Mouse (Mus musculus): Measurements from ENCODE around the gene Plekhn1.

The Plekhn1 gene

DNA sequence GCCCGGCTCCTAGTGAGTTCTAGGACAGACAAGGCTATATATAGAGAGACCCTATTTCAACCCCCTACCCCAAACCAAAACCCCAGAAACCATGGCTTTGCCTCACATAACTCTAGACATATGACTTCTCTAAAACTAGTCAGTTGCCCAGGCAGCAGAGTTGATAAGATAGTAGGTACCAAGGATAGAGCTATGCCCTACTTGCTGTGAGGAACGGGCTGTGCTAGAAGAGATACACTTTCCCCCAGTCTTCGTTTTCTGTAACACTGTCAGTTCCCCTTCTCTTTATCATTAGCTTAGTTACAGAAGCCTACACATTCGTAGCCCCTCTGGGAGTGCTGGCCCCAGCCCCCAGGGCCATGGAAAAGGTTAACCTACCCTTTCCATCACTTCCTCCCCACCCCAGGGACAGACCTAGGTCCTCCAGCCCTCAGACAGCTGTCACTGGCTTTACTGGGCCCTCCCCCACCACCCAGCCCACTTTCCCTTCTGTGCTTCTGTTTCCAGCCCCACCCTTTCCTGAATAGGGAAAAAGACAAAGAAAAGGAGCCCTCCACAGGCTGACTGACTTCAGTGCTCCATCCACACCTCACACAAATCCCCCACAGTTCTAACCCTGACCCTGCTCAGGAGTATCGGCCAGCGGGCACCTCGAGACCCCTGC, 50.2 kb downstream of the Plekhn1 start:
- no peak for DNase-seq (ENCODE audit: extremely low spot score)

GRCm38 (mm10) chr4:156183747-156184146, 50.9 kb downstream of the Plekhn1 start:
- no peak for DNase-seq (ENCODE audit: extremely low spot score)

- no peak for DNase-seq (ENCODE audit: extremely low spot score)
Measured at GRCm38 (mm10) chr4:156177630-156178029, 57.0 kb downstream of the Plekhn1 start.

DNA sequence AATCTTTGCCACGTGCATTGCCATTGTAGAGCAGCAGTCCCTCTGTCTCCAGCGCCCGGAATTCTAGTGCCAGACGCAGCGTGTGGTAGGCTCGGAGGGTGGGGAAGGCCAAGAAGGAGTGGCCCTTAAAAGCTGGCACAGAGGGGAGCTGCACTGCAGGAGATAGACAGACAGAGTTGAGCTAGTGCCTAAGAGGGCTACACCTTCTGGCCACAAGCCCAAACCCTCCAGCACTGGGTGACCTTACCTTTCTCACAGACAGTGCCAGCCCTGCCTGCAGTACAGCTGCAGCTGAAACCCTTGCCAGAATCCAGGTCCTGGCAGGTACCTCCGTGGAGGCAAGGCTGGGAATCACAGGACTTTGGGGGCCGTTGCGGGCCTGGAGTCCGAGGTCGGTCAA, 62.8 kb downstream of the Plekhn1 start:
- DNase-seq (ENCODE audit: extremely low spot score): no peak
